Mouse (Mus musculus): Measurements from ENCODE around the gene Ralgps2. TPM values are rescaled to one million over a fixed set of nuclear protein-coding genes. Genes with fewer than 3 reads are reported as not detected.

The Ralgps2 gene
- 10 to 100 TPM; 35.6 to 39.9 TPM for total RNA-seq (2021)
- long read RNA-seq, experiment 1, full-length matches to known transcripts: 7 of 15 reads
- long read RNA-seq, experiment 1, partial matches to known transcripts: 3 of 15 reads
- long read RNA-seq, experiment 1, other reads (novel, unspliced or antisense): 5 of 15 reads
- long read RNA-seq, experiment 2, full-length matches to known transcripts: 18 of 34 reads
- long read RNA-seq, experiment 2, partial matches to known transcripts: 10 of 34 reads
- long read RNA-seq, experiment 2, other reads (novel, unspliced or antisense): 6 of 34 reads

GRCm38 (mm10) chr1:156939251-156940141 lies at the start of gene Ralgps2:
Gene Ralgps2, minus strand, starts transcription at chr1:156939626.
- peak; percentile 28 to 36 for DNase-seq (ENCODE audit: low spot score in 2 of 2)

- DNase-seq (ENCODE audit: low spot score in 2 of 2): no peak
Observed at GRCm38 (mm10) chr1:156987576-156987975, 48.1 kb upstream of the Ralgps2 start.

- no peak for DNase-seq (ENCODE audit: low spot score in 2 of 2)
Observed at GRCm38 (mm10) chr1:156986641-156987345, 47.4 kb upstream of the Ralgps2 start.

- DNase-seq (ENCODE audit: low spot score in 2 of 2): no peak
Observed at GRCm38 (mm10) chr1:156985657-156986640, 46.5 kb upstream of the Ralgps2 start.

GRCm38 (mm10) chr1:156983009-156983870 lies 43.8 kb upstream of the Ralgps2 start:
- no peak for DNase-seq (ENCODE audit: low spot score in 2 of 2)

- no peak for DNase-seq (ENCODE audit: low spot score in 2 of 2)
Observed at GRCm38 (mm10) chr1:156981975-156982374, 42.5 kb upstream of the Ralgps2 start.

GRCm38 (mm10) chr1:156979722-156980121 lies 40.3 kb upstream of the Ralgps2 start:
- no peak for DNase-seq (ENCODE audit: low spot score in 2 of 2)

- DNase-seq (ENCODE audit: low spot score in 2 of 2): no peak
Observed at GRCm38 (mm10) chr1:156978656-156979055, 39.2 kb upstream of the Ralgps2 start.

- no peak for DNase-seq (ENCODE audit: low spot score in 2 of 2)
Observed at GRCm38 (mm10) chr1:156973857-156974256, 34.4 kb upstream of the Ralgps2 start.

GRCm38 (mm10) chr1:156972391-156972790 lies 33.0 kb upstream of the Ralgps2 start:
- no peak for DNase-seq (ENCODE audit: low spot score in 2 of 2)

GRCm38 (mm10) chr1:156971206-156971811 lies 31.9 kb upstream of the Ralgps2 start:
- no peak for DNase-seq (ENCODE audit: low spot score in 2 of 2)

GRCm38 (mm10) chr1:156970641-156971040 lies 31.2 kb upstream of the Ralgps2 start:
- DNase-seq (ENCODE audit: low spot score in 2 of 2): no peak

GRCm38 (mm10) chr1:156968107-156968506 lies 28.7 kb upstream of the Ralgps2 start:
- DNase-seq (ENCODE audit: low spot score in 2 of 2): no peak

- no peak for DNase-seq (ENCODE audit: low spot score in 2 of 2)
Observed at GRCm38 (mm10) chr1:156964586-156964932, 25.1 kb upstream of the Ralgps2 start.

GRCm38 (mm10) chr1:156963871-156964585 lies 24.6 kb upstream of the Ralgps2 start:
- no peak for DNase-seq (ENCODE audit: low spot score in 2 of 2)

- DNase-seq (ENCODE audit: low spot score in 2 of 2): no peak
Observed at GRCm38 (mm10) chr1:156961481-156962265, 22.2 kb upstream of the Ralgps2 start.

GRCm38 (mm10) chr1:156959004-156959403 lies 19.6 kb upstream of the Ralgps2 start:
- DNase-seq (ENCODE audit: low spot score in 2 of 2): no peak

- DNase-seq (ENCODE audit: low spot score in 2 of 2): no peak
Observed at GRCm38 (mm10) chr1:156957360-156957759, 17.9 kb upstream of the Ralgps2 start.

All from adrenal gland, postnatal 4 days (tissue).